Mouse (Mus musculus) MEL (cell line): ENCODE data around the gene Dguok. TPM values are rescaled to one million over a fixed set of nuclear protein-coding genes. Genes with fewer than 3 reads are reported as not detected.

ENCODE experiments used
- DNase-seq: peaks from one replicate; pipeline ENCODE4 v3.0.0; 2011; ENCODE audit warnings: low read depth, low spot score
- H3K27ac ChIP-seq: 2 replicates; pipeline ENCODE4 v1.5.1; 2012; ENCODE audit warnings: low read depth, mild to moderate bottlenecking, control low read depth, low read length, moderate library complexity; ENCODE audit not compliant: control insufficient read depth
- H3K27me3 ChIP-seq, 2 experiments: fragments of 150-350 bp in 1 of 2; sonication (generic) in 1 of 2; 2 replicates each; pipeline ENCODE4 v1.6.1; 2012; ENCODE audit warnings: low read length in 2 of 2, mild to moderate bottlenecking in 2 of 2, improper control_type of control experiment in 1 of 2, moderate library complexity in 1 of 2; ENCODE audit not compliant: insufficient read depth in 2 of 2, control insufficient read depth in 1 of 2
- H3K36me3 ChIP-seq, 2 experiments: 2 replicates each; pipeline ENCODE4 v1.6.1; 2012 to 2014; ENCODE audit warnings: low read length in 2 of 2, improper control_type of control experiment in 1 of 2, inconsistent platforms in 1 of 2, mild to moderate bottlenecking in 1 of 2; ENCODE audit not compliant: insufficient read depth in 2 of 2, control insufficient read depth in 1 of 2
- H3K4me1 ChIP-seq, 2 experiments: fragments of 150-350 bp in 1 of 2; sonication (generic) in 1 of 2; 2 replicates each; pipeline ENCODE4 v1.6.1; 2012; ENCODE audit warnings: low read length in 2 of 2, improper control_type of control experiment in 1 of 2, mild to moderate bottlenecking in 1 of 2; ENCODE audit not compliant: insufficient read depth in 2 of 2, control insufficient read depth in 1 of 2
- H3K4me3 ChIP-seq, 2 experiments: fragments of 150-350 bp in 1 of 2; sonication (generic) in 1 of 2; 2 replicates each; pipeline ENCODE4 v1.5.1; 2012; ENCODE audit warnings: low read depth in 2 of 2, low read length in 2 of 2, mild to moderate bottlenecking in 2 of 2, moderate library complexity in 2 of 2, control low read depth in 1 of 2, improper control_type of control experiment in 1 of 2; ENCODE audit not compliant: control insufficient read depth in 1 of 2, insufficient read depth in 1 of 2
- H3K79me2 ChIP-seq: 2 replicates; pipeline ENCODE4 v1.6.1; 2012; ENCODE audit warnings: mild to moderate bottlenecking, low read length, moderate library complexity; ENCODE audit not compliant: control insufficient read depth, poor library complexity, insufficient read depth
- H3K9ac ChIP-seq: 2 replicates; pipeline ENCODE4 v1.6.1; 2012; ENCODE audit warnings: low read depth, mild to moderate bottlenecking, control low read depth, low read length, moderate library complexity; ENCODE audit not compliant: control insufficient read depth, poor library complexity, severe bottlenecking
- H3K9me3 ChIP-seq: fragments of 150-350 bp; sonication (generic); replicated peaks from 2 replicates; pipeline ENCODE4 v1.6.1; 2012; ENCODE audit warnings: mild to moderate bottlenecking, low read length, improper control_type of control experiment, moderate library complexity; ENCODE audit not compliant: insufficient read depth
- CHD1 ChIP-seq: IDR thresholded peaks from 2 replicates; pipeline ENCODE4 v1.6.1; 2012; ENCODE audit warnings: low read depth, mild to moderate bottlenecking, inconsistent platforms, low read length, improper control_type of control experiment
- CHD2 ChIP-seq: IDR thresholded peaks from 2 replicates; pipeline ENCODE4 v1.6.1; 2011; ENCODE audit warnings: low read length, improper control_type of control experiment
- E2F4 ChIP-seq: IDR thresholded peaks from 2 replicates; pipeline ENCODE4 v1.6.1; 2011; ENCODE audit warnings: low read depth, low read length, improper control_type of control experiment, borderline replicate concordance
- ETS1 ChIP-seq: IDR thresholded peaks from 2 replicates; pipeline ENCODE4 v1.6.1; 2012; ENCODE audit warnings: low read depth, mild to moderate bottlenecking, inconsistent platforms, low read length, improper control_type of control experiment, moderate library complexity
- HCFC1 ChIP-seq: IDR thresholded peaks from 2 replicates; pipeline ENCODE4 v1.6.1; 2012; ENCODE audit warnings: low read depth, mild to moderate bottlenecking, inconsistent platforms, low read length, improper control_type of control experiment, moderate library complexity
- KAT2A ChIP-seq: conservative IDR thresholded peaks from 2 replicates; pipeline ENCODE4 v1.6.1; 2012; ENCODE audit warnings: low read depth, low read length, improper control_type of control experiment, inconsistent platforms
- MAX ChIP-seq: IDR thresholded peaks from 2 replicates; pipeline ENCODE4 v1.6.1; 2011; ENCODE audit warnings: low read length, improper control_type of control experiment
- MAZ ChIP-seq: IDR thresholded peaks from 2 replicates; pipeline ENCODE4 v1.6.1; 2012; ENCODE audit warnings: low read depth, mild to moderate bottlenecking, inconsistent platforms, low read length, improper control_type of control experiment
- MEF2A ChIP-seq: IDR thresholded peaks from 2 replicates; pipeline ENCODE4 v1.6.1; 2014; ENCODE audit warnings: low read depth, mild to moderate bottlenecking, inconsistent platforms, low read length, improper control_type of control experiment; ENCODE audit not compliant: poor library complexity, insufficient replicate concordance, severe bottlenecking; ENCODE audit errors: extremely low read depth
- MYC ChIP-seq: IDR thresholded peaks from 2 replicates; pipeline ENCODE4 v1.6.1; 2011; ENCODE audit warnings: low read depth, mild to moderate bottlenecking, low read length, improper control_type of control experiment, moderate library complexity
- POLR2A ChIP-seq, 2 experiments: IDR thresholded peaks; 2 replicates each; pipeline ENCODE4 v1.6.1; 2011 to 2012; ENCODE audit warnings: low read length in 2 of 2, mild to moderate bottlenecking in 2 of 2, control low read depth in 1 of 2, improper control_type of control experiment in 1 of 2, low read depth in 1 of 2, moderate library complexity in 1 of 2; ENCODE audit not compliant: control insufficient read depth in 1 of 2, insufficient read depth in 1 of 2, poor library complexity in 1 of 2
- RCOR1 ChIP-seq: IDR thresholded peaks from 2 replicates; pipeline ENCODE4 v1.6.1; 2012; ENCODE audit warnings: low read depth, mild to moderate bottlenecking, inconsistent platforms, low read length, improper control_type of control experiment
- SMC3 ChIP-seq: IDR thresholded peaks from 2 replicates; pipeline ENCODE4 v1.6.1; 2011; ENCODE audit warnings: low read depth, low read length, improper control_type of control experiment
- TAL1 ChIP-seq: IDR thresholded peaks from 2 replicates; pipeline ENCODE4 v1.6.1; 2012; ENCODE audit warnings: mild to moderate bottlenecking, inconsistent platforms, low read length, moderate library complexity, mixed read lengths
- TBP ChIP-seq: IDR thresholded peaks from 2 replicates; pipeline ENCODE4 v1.8.0; 2011; ENCODE audit warnings: low read depth, low read length, improper control_type of control experiment
- USF1 ChIP-seq: IDR thresholded peaks from 2 replicates; pipeline ENCODE4 v1.6.1; 2014; ENCODE audit warnings: low read depth, mild to moderate bottlenecking, inconsistent platforms, low read length, improper control_type of control experiment, moderate library complexity
- USF2 ChIP-seq, 2 experiments: IDR thresholded peaks; 2 replicates each; pipeline ENCODE4 v1.6.1; 2011 to 2012; ENCODE audit warnings: improper control_type of control experiment in 2 of 2, low read length in 2 of 2, borderline replicate concordance in 1 of 2, inconsistent platforms in 1 of 2, low read depth in 1 of 2, mild to moderate bottlenecking in 1 of 2; ENCODE audit not compliant: insufficient read depth in 1 of 2
- ZMIZ1 ChIP-seq: IDR thresholded peaks from 2 replicates; pipeline ENCODE4 v1.6.1; 2012; ENCODE audit warnings: low read depth, mild to moderate bottlenecking, inconsistent platforms, low read length, improper control_type of control experiment, moderate library complexity
- polyA plus RNA-seq, 2 experiments: library from polyadenylated mRNA; stranded (reverse) in 1 of 2; unstranded in 1 of 2; fragments of >175 nt in 1 of 2; fragments of >200 nt in 1 of 2; gene quantifications; 2 replicates each; pipeline versions ENCODE4 v1.2.1 to v1.2.4; 2012; ENCODE audit warnings: low replicate concordance in 2 of 2, low read depth in 1 of 2; ENCODE audit not compliant: insufficient read length in 2 of 2, insufficient read depth in 1 of 2, missing spikeins in 1 of 2
- total RNA-seq: library from RNA; depleted of rRNA; stranded (reverse); fragments of 300-350 nt; gene quantifications from 2 replicates; pipeline ENCODE4 v1.2.3, GENCODE M21; 2012

Gene Dguok
- total and polyA plus RNA-seq, 3 experiments = 13.4 to 21.0 TPM; not detected in 1

DNA sequence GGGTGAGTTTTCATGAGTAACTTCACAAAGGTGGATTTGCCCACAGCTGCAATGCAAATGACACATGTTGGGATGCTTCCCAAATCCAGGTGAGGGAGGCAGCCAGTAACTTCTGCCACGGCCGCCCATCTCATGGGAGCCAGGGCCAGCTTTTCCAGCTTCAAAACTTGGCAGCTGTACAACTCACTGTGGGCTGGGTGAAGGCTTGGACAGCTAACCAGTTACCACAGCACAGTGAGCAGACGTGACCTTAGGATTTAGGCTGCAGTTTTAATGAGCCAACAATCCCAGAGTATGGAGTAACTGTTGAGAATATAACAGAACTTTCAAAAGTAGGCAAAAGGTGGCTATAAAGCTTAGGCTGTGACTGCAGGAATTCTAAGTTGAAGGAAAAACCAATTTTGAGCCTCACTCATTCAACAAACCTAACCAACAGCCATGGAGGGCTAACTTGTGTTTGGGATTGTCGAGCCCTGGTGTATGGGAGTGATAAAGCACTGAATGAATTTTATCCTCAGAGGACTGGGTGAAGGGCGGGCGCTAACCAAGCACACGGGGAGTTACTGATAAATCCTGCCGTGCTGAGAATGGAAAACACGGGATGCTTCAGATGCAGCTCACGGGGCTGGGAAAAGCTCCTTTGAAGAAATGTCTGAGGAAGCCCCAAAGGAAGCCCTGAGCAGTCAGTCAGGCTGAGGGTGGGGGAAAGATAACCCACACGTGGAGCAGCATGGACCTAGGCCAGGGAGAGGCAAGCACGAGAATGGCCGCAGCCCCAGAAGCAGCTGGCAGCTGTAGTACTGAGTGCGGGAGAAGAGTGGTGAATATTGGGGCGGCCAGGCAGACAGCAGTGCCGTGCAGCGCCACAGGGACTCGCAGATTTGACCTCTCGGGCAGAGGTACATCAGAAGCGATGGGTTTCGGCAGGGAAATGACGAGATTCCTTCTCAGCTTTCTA, 9.7 kb downstream of the Dguok start:
- no peaks in the 10 kb centered on the region for H3K79me2 ChIP-seq
- H3K27ac ChIP-seq = no peak overlapping the region
- no peaks in the 10 kb centered on the region for H3K9me3 ChIP-seq
- no peak overlapping the region for H3K9ac ChIP-seq
- H3K4me3 ChIP-seq = no peak overlapping the region
- TF ChIP-seq MAZ = no peak
- no peak for TF ChIP-seq ZMIZ1
- TF ChIP-seq HCFC1 = no peak
- no peak for TF ChIP-seq USF2 (IDR thresholded peaks at IDR 0.05; ENCODE audit: borderline replicate concordance in 1 of 2, insufficient read depth in 1 of 2, low read depth in 1 of 2, low read length in 2 of 2)
- no peak for TF ChIP-seq MEF2A
- TF ChIP-seq KAT2A = no peak
- TF ChIP-seq RCOR1 = no peak
- no peak for TF ChIP-seq E2F4
- no peak for TF ChIP-seq ETS1
- no peak for TF ChIP-seq USF1
- TF ChIP-seq MAX = no peak
- TF ChIP-seq TAL1 = no peak
- no peak for TF ChIP-seq CHD2
- no peak for TF ChIP-seq CHD1
- TF ChIP-seq POLR2A (IDR thresholded peaks at IDR 0.05; ENCODE audit: control insufficient read depth in 1 of 2, insufficient read depth in 1 of 2, low read depth in 1 of 2, low read length in 2 of 2, poor library complexity in 1 of 2) = no peak
- no peak for TF ChIP-seq TBP
- no peak for TF ChIP-seq MYC
- TF ChIP-seq SMC3 = no peak
- H3K4me1 ChIP-seq = no peaks in the 10 kb centered on the region
- no peaks in the 10 kb centered on the region for H3K27me3 ChIP-seq
- no peak for DNase-seq
- H3K36me3 ChIP-seq = no peaks in the 10 kb centered on the region; a peak in 1 of 4 replicates

GRCm38 (mm10) chr6:83496009-83496752, 10.6 kb downstream of the Dguok start:
- H3K27me3 ChIP-seq = no peaks in the 10 kb centered on the region
- H3K36me3 ChIP-seq = no peaks in the 10 kb centered on the region; a peak in 1 of 4 replicates
- H3K27ac ChIP-seq = no peak overlapping the region
- H3K4me3 ChIP-seq = no peak overlapping the region
- H3K4me1 ChIP-seq = no peaks in the 10 kb centered on the region
- TF ChIP-seq E2F4 = no peak
- H3K79me2 ChIP-seq = no peaks in the 10 kb centered on the region
- H3K9me3 ChIP-seq = no peaks in the 10 kb centered on the region
- H3K9ac ChIP-seq = no peak overlapping the region
- DNase-seq = no peak
